Mouse (Mus musculus): ENCODE measurements around the gene Gcnt2. TPM values are rescaled to one million over a fixed set of nuclear protein-coding genes. Genes with fewer than 3 reads are reported as not detected.
"Not testable (repeated sequence)": the region's sequence is repeated elsewhere in the genome, so short reads cannot be mapped to it uniquely, and the experiment has no call there.

Gcnt2 gene
- polyA plus RNA-seq, 1 experiment from 2014 or later = 9.4 TPM

DNA sequence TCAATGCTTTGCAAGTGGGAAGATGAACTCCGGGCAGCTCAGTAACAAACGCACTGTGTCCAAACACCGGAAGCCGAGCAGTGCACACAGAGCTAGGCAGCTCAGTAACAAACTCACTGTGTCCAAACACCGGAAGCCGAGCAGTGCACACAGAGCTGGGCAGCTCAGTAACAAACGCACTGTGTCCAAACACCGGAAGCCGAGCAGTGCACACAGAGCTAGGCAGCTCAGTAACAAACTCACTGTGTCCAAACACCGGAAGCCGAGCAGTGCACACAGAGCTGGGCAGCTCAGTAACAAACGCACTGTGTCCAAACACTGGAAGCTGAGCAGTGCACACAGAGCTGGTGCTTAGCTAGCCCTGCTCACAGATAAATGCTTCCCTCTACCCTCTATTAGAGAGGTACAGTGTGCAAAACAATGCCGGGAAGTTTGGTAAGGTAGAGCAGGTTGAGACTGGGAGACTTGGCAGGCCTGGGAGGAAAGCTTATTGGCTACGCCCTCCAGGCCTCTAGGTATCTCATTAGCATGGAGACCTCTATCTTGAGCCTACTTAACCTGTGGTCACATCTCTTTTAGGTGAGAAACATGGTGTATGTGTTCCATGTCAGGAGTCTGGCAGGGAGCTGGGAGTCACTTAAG, 38.6 kb downstream of the Gcnt2 start:
- H3K27me3 ChIP-seq (ENCODE audit: control insufficient read depth, insufficient read depth, low read length); H3K4me2 ChIP-seq (ENCODE audit: low read depth, low read length); H3K4me3 ChIP-seq (replicated peaks; ENCODE audit: low read length); H3K27ac ChIP-seq (ENCODE audit: low read length); H3K9me3 ChIP-seq (replicated peaks; ENCODE audit: control insufficient read depth, low read length); H3K36me3 ChIP-seq (ENCODE audit: control insufficient read depth, insufficient read depth, low read length); ATAC-seq (ENCODE audit: insufficient read depth, low FRiP score); H3K9ac ChIP-seq (ENCODE audit: low read length): not testable (repeated sequence)
- whole genome bisulfite sequencing = 51% methylated on average over 10 of the region's 14 CpGs
- H3K4me1 ChIP-seq (ENCODE audit: control insufficient read depth, insufficient read depth, low read length) = peaks cover 19% of the 10 kb centered on the region

DNA sequence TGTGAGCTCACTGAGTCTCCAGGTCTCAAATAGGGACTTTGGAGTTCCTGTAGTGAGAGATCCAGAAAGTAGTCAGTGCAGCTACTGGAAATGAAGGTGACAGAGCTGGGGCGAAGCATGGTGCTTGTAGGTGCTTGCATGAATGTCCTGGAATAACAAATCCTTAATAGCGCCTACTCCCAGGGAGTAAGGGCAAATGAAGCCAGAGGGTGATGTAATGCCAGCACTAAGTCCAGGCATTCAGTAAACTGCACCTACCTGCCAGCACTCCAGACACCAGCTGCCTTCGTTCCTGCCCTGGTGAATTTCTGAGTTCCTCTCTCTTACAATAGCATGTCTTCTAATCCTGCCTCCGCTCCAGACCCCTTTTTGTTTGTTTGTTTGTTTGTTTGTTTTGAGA, 39.1 kb downstream of the Gcnt2 start:
- no peaks in the 10 kb centered on the region for H3K36me3 ChIP-seq (ENCODE audit: control insufficient read depth, insufficient read depth, low read length)
- no peak overlapping the region for H3K4me3 ChIP-seq (replicated peaks; ENCODE audit: low read length)
- peaks cover 19% of the 10 kb centered on the region for H3K4me1 ChIP-seq (ENCODE audit: control insufficient read depth, insufficient read depth, low read length)
- no peaks in the 10 kb centered on the region for H3K9me3 ChIP-seq (replicated peaks; ENCODE audit: control insufficient read depth, low read length)
- H3K27me3 ChIP-seq (ENCODE audit: control insufficient read depth, insufficient read depth, low read length) = no peaks in the 10 kb centered on the region
- H3K4me2 ChIP-seq (ENCODE audit: low read depth, low read length) = no peak overlapping the region
- ATAC-seq (ENCODE audit: insufficient read depth, low FRiP score) = no peak
- 85% methylated on average over 4 of the region's 4 CpGs for WGBS
- H3K27ac ChIP-seq (ENCODE audit: low read length) = no peak overlapping the region
- H3K9ac ChIP-seq (ENCODE audit: low read length) = no peak overlapping the region

DNA sequence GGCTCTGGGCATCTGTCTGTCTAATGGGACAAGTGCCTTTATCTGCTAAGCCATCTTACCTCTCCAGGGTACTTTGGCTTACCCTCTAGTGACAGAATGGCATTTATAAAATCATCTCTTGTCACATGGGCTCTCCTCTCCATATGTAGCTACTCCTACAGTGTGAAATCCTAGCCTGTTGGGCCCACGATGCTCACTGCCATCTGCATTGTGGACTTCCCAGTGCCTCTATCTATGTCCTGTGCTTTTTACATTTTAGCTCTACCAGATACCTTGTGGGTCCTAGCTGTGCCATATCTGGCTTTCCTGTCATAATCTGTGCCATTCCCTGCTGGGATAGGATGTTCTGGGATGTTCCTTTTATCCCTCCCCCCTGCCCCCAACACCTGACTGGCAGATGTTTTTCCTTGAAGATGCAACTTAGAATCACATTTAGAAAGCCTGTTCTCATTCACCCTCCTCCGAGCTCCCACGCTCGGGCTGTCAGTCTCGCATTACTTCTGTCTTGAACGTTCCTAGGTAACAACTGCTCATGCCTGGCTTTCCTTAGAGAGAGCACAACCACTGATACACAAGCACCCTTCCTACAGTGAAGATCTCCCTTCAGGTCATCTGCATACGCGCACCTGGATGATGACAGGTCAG, 39.9 kb downstream of the Gcnt2 start:
- no peak overlapping the region for H3K4me3 ChIP-seq (replicated peaks; ENCODE audit: low read length)
- H3K27ac ChIP-seq (ENCODE audit: low read length) = peak overlapping the region; percentile 44; the same call in 1 of the 2 replicates
- H3K36me3 ChIP-seq (ENCODE audit: control insufficient read depth, insufficient read depth, low read length) = no peaks in the 10 kb centered on the region

DNA sequence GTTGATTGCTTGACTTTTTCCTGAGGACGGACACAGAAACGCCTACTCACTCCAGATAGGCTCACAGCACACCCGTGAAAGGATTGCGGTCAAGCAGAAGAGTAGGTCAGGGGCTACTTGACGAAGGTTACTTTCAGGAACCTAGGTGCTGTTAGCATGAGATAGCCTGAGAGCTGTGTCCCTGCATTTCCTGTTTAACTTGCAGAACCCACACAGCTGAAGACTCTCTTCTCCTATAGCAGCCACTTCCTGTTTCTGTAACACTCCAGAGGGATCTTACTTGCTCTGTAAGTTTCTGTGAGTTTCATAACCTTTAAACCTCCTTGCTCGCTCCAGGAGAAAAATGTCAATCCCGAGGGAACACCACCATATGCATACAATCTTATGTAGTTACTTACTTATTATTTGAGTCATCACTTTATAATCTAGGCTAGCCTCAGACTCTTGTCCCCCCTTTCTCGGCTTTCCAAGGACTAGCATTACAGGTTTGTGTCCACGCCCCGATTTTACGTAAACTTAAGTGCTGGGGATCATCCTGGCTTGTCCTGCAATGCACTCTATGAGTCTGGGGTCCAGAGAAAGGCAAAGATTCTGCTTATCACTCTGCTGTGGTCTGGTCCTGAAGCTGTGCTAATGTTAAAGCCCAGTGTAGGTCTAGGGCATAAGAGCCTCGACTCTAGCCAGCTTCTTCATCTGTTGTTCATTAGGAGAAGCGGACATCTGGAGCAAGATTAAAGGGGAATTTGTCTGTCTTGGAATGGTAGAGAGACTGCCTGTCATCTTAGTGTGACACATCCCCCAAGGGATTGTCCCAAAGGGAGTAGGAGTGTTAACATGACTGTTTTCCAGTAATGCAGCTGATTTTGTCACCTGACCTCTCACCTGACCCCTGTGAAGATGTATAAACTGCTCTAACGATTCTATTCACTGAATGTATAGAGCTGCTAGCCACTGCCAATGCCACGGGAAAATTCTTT, 40.7 kb downstream of the Gcnt2 start:
- no peaks in the 10 kb centered on the region for H3K36me3 ChIP-seq (ENCODE audit: control insufficient read depth, insufficient read depth, low read length)
- H3K9me3 ChIP-seq (replicated peaks; ENCODE audit: control insufficient read depth, low read length) = no peaks in the 10 kb centered on the region
- ATAC-seq (ENCODE audit: insufficient read depth, low FRiP score) = no peak
- WGBS = 72% methylated on average over 15 of the region's 15 CpGs
- no peak overlapping the region for H3K4me2 ChIP-seq (ENCODE audit: low read depth, low read length)
- no peak overlapping the region for H3K9ac ChIP-seq (ENCODE audit: low read length)
- no peaks in the 10 kb centered on the region for H3K27me3 ChIP-seq (ENCODE audit: control insufficient read depth, insufficient read depth, low read length)
- peaks cover 19% of the 10 kb centered on the region for H3K4me1 ChIP-seq (ENCODE audit: control insufficient read depth, insufficient read depth, low read length)
- no peak overlapping the region for H3K4me3 ChIP-seq (replicated peaks; ENCODE audit: low read length)
- peak overlapping the region; percentile 54 for H3K27ac ChIP-seq (ENCODE audit: low read length)

More for the DNA sequence above, 39.9 kb downstream of the Gcnt2 start:
- 81% methylated on average over 8 of the region's 8 CpGs for WGBS
- no peaks in the 10 kb centered on the region for H3K9me3 ChIP-seq (replicated peaks; ENCODE audit: control insufficient read depth, low read length)
- H3K4me1 ChIP-seq (ENCODE audit: control insufficient read depth, insufficient read depth, low read length) = peaks cover 19% of the 10 kb centered on the region
- no peak overlapping the region for H3K4me2 ChIP-seq (ENCODE audit: low read depth, low read length)
- ATAC-seq (ENCODE audit: insufficient read depth, low FRiP score) = no peak
- no peaks in the 10 kb centered on the region for H3K27me3 ChIP-seq (ENCODE audit: control insufficient read depth, insufficient read depth, low read length)
- no peak overlapping the region for H3K9ac ChIP-seq (ENCODE audit: low read length)

DNA sequence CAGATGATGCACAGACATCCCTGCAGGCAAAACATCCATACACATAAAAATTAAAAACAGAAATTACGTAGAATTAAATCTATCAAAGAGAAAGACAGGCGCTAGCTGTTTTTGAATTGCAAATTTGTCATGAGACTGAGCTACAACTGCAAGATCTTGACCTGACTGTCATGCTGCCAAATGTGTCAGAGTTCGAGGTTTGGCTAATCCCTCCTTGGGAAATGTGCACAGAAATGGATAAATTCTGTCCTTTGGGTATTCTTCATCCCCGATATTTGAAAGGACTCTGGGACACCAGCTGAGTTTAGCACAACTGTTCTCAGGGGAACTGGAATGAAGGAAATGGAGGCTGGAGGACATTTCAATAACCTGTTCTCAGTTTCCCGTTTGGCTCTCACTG, 41.7 kb downstream of the Gcnt2 start:
- Histone ChIP-seq H3K4me1 (ENCODE audit: control insufficient read depth, insufficient read depth, low read length) (peaks cover 19% of the 10 kb centered on the region), H3K9ac (ENCODE audit: low read length) (no peak overlapping the region), H3K27me3 (ENCODE audit: control insufficient read depth, insufficient read depth, low read length) (no peaks in the 10 kb centered on the region), H3K4me3 (replicated peaks; ENCODE audit: low read length) (no peak overlapping the region), H3K27ac (ENCODE audit: low read length) (peak overlapping the region; percentile 78), H3K36me3 (ENCODE audit: control insufficient read depth, insufficient read depth, low read length) (no peaks in the 10 kb centered on the region), H3K9me3 (replicated peaks; ENCODE audit: control insufficient read depth, low read length) (no peaks in the 10 kb centered on the region), H3K4me2 (ENCODE audit: low read depth, low read length) (no peak overlapping the region)
- 57% methylated on average over 5 of the region's 5 CpGs for WGBS
- ATAC-seq (ENCODE audit: insufficient read depth, low FRiP score) = no peak

DNA sequence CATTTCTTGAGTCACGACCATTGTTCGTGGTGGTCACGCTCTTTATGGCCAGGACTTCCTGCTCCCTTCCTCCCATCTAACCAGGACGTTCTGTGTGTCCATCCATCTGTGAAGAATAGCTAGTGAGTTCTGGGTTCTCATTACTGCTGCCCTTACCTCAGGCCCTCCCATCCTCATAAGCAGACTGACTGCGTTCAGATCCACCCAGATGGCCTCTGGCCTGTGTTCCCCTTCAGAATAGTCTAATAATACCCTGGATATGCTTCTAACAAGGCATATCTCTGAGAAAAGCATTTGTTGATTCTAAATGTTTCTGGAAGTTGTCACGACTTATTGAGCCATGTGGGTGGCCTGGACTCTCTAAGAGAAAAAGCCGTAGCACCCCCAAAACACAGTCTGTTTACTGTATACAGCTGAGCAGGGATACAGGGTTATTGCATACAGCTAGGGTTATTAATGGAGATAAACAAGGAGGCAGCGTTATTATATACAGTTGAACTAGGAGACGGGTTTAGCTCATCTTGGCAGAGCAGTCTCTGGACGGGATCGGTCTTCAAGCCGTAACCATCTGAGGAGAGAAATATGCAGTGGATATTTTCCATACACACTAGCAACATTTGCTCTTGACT, 42.4 kb downstream of the Gcnt2 start:
- ATAC-seq (ENCODE audit: insufficient read depth, low FRiP score) = peak; percentile 84
- no peaks in the 10 kb centered on the region for H3K9me3 ChIP-seq (replicated peaks; ENCODE audit: control insufficient read depth, low read length)
- peaks cover 19% of the 10 kb centered on the region for H3K4me1 ChIP-seq (ENCODE audit: control insufficient read depth, insufficient read depth, low read length)
- no peaks in the 10 kb centered on the region for H3K27me3 ChIP-seq (ENCODE audit: control insufficient read depth, insufficient read depth, low read length)
- peak overlapping the region; percentile 78 for H3K27ac ChIP-seq (ENCODE audit: low read length)
- H3K36me3 ChIP-seq (ENCODE audit: control insufficient read depth, insufficient read depth, low read length) = no peaks in the 10 kb centered on the region
- no peak overlapping the region for H3K4me3 ChIP-seq (replicated peaks; ENCODE audit: low read length)
- H3K4me2 ChIP-seq (ENCODE audit: low read depth, low read length) = 0 out of 2 replicates have a peak overlapping the region, but pooled peaks have one; percentile 1
- 50% methylated on average over 12 of the region's 12 CpGs for WGBS
- H3K9ac ChIP-seq (ENCODE audit: low read length) = no peak overlapping the region

DNA sequence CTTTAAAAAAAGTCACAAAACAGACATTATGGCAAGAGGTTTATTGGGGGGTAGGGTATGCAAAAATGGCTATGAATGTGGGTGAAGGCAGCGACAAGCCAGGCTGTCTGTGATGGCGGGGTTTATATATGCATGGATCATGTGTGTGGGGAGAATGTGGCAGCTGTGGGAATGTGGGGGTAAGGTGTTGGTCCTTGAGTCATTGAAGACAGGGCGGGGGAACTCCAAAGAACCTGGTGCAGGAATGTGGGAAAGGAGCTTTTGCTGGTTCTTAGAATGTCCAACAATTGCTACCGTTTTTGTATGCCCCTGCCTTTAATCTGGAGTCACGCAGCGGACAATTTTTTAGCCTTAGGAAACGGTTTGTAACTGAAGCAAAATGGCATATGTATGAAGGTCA, 44.5 kb downstream of the Gcnt2 start:
- Histone ChIP-seq H3K9me3 (replicated peaks; ENCODE audit: control insufficient read depth, low read length) (no peaks in the 10 kb centered on the region), H3K36me3 (ENCODE audit: control insufficient read depth, insufficient read depth, low read length) (no peaks in the 10 kb centered on the region), H3K4me3 (replicated peaks; ENCODE audit: low read length) (no peak overlapping the region), H3K27ac (ENCODE audit: low read length) (no peak overlapping the region), H3K9ac (ENCODE audit: low read length) (no peak overlapping the region), H3K4me2 (ENCODE audit: low read depth, low read length) (no peak overlapping the region), H3K4me1 (ENCODE audit: control insufficient read depth, insufficient read depth, low read length) (peaks cover 19% of the 10 kb centered on the region), H3K27me3 (ENCODE audit: control insufficient read depth, insufficient read depth, low read length) (no peaks in the 10 kb centered on the region)
- ATAC-seq (ENCODE audit: insufficient read depth, low FRiP score) = no peak
- WGBS = 91% methylated on average over 7 of the region's 7 CpGs

DNA sequence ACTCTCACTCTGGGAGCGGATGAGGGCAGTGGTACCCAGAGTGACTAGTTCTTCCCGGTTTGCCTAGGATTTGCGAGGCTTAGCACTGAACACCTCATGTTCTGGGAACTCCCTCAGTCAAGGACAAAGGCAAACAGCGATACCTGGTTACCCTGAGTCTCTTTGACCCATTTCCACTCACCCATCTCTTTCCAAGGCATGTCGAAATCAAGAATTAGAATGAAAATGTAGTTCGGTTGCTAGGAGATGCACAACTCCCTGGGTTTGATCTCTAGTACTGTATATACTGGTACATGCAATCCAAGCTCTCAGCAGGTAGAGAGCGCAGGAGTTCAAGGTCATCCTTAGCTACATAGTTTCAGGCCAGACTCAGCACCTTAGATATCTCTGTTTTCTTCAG, 47.0 kb downstream of the Gcnt2 start:
- WGBS = 80% methylated on average over 7 of the region's 7 CpGs
- no peak overlapping the region for H3K27ac ChIP-seq (ENCODE audit: low read length)
- H3K9me3 ChIP-seq (replicated peaks; ENCODE audit: control insufficient read depth, low read length) = no peaks in the 10 kb centered on the region
- H3K4me3 ChIP-seq (replicated peaks; ENCODE audit: low read length) = no peak overlapping the region
- H3K4me2 ChIP-seq (ENCODE audit: low read depth, low read length) = no peak overlapping the region
- no peaks in the 10 kb centered on the region for H3K36me3 ChIP-seq (ENCODE audit: control insufficient read depth, insufficient read depth, low read length)
- H3K27me3 ChIP-seq (ENCODE audit: control insufficient read depth, insufficient read depth, low read length) = no peaks in the 10 kb centered on the region
- 0 out of 2 replicates have a peak, but pooled peaks cover 9% of the 10 kb centered on the region for H3K4me1 ChIP-seq (ENCODE audit: control insufficient read depth, insufficient read depth, low read length)
- H3K9ac ChIP-seq (ENCODE audit: low read length) = no peak overlapping the region
- ATAC-seq (ENCODE audit: insufficient read depth, low FRiP score) = no peak
